Mouse (Mus musculus) testis, adult 2 months (tissue): ENCODE data around the gene Nsrp1.

ENCODE experiments used
- CTCF ChIP-seq: fragments of 200-500 bp; IDR thresholded peaks from 2 replicates; pipeline ENCODE4 v1.5.1; 2012; ENCODE audit warnings: low read depth, mild to moderate bottlenecking, inconsistent platforms, low read length, moderate library complexity; ENCODE audit not compliant: control insufficient read depth, insufficient read depth, insufficient replicate concordance
- POLR2A ChIP-seq: fragments of 200-500 bp; IDR thresholded peaks from 2 replicates; pipeline ENCODE4 v1.6.1; 2012; ENCODE audit warnings: low read depth, mild to moderate bottlenecking, inconsistent platforms, low read length, moderate library complexity; ENCODE audit not compliant: control insufficient read depth

GRCm38 (mm10) chr11:77005881-77006280 lies 72.4 kb downstream of the Nsrp1 start:
- TF ChIP-seq POLR2A (no peak), CTCF (no peak)
